Mouse (Mus musculus): ENCODE results near the gene Capn8. TPM values are rescaled to one million over a fixed set of nuclear protein-coding genes. Genes with fewer than 3 reads are reported as not detected.

Capn8 gene
- not detected in 2 replicates for total RNA-seq (2014; fragmentation: Nextera tagmentation)
- total RNA-seq (2017): not detected in 2 replicates

- peak; percentile 25; the same call in 1 of the 2 replicates for ATAC-seq (replicated peaks; ENCODE audit: poor library complexity, severe bottlenecking)
Observed at GRCm38 (mm10) chr1:182564408-182565120, at the start of gene Capn8. TSS of gene Capn8 (plus strand) at chr1:182565007.

DNA sequence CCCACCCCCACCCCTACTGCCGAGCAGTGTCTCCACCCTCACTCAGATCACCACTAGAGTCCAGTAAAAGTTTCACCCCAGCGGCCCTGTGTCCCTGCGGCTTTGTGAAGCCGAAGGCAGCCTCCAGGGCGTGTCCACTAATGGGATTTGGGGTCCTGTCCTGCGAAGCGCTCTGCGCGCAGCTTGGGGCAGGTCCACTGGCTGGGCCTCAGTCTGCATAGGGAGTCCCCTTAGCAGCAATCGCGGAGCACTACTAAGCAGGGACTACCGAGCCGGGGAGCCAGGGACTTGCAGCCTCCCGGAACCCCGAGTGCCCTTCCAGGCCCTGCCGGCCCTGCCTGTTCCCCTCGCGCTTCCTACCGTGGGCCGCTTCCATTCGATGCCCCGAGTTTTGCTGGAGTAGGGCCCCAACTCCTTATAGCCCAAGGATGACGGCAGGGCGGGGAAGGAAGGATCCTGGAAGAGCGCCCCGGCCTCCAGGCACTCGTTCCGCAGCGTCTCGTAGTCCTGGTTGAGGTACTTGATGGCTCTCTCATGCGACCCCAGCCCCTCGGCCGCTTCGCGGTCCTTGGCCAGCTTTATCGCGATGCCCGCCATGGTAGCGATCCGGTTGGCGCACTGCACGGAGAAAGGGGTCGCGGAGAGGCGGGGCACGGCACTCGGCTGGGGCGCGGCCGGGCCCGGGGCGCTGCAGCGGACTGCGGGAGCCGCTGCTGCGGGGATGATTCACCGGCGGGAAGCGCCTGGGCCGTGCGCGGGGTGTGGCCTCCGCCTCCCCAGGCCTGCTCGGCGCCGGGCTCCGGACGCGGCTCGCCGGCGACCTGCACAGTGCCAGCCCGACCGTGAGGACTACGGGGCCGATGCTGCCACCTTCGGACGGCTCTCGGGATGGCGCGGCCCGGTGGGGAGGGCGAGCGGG lies 47.8 kb upstream of the Capn8 start, which contains the start of gene Capn2:
TSS of gene Capn2 (minus strand) at position 851 of the 919 bp plus-strand sequence.
- peak; percentile 70 for ATAC-seq (replicated peaks; ENCODE audit: poor library complexity, severe bottlenecking)

DNA sequence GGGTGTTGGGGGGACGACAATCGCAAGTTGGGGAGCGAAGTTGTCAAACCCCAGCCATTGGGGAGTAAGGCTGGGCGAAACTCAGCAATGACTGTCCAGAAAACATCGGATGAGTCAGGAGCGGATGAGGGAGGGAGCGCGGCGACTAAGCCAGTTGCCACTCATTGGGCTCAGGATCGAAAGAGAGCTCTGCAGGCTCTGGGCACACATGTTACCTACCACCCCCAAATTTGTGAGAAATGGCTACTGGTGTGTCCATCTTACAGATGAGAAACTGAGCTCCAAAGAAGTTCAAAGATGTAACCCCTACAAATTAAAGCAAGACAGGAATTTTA lies 47.2 kb upstream of the Capn8 start:
- ATAC-seq (replicated peaks; ENCODE audit: poor library complexity, severe bottlenecking): no peak

GRCm38 (mm10) chr1:182518143-182518680 lies 46.6 kb upstream of the Capn8 start:
- ATAC-seq (replicated peaks; ENCODE audit: poor library complexity, severe bottlenecking): no peak

- no peak for ATAC-seq (replicated peaks; ENCODE audit: poor library complexity, severe bottlenecking)
Observed at GRCm38 (mm10) chr1:182518811-182519210, 46.0 kb upstream of the Capn8 start.

DNA sequence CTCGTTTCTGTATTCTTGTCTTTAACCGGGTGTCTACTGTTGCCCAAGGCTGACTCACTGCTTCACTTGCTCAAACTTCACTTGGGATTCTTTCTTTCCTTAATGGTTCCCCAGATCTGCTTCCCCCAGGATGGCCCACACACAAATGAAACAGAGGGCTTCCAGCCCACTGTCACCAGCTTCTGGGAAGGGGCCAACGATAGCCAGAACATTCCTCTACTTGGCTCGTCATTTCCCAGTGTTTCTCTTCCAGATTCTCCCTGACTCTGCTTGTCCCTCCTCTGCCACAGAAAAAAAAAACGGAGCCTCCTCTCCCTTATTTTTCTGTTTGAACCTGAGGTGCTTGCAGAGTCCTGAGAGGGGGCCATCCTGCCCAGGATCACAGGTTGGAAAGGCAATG lies 45.5 kb upstream of the Capn8 start:
- ATAC-seq (replicated peaks; ENCODE audit: poor library complexity, severe bottlenecking): no peak

DNA sequence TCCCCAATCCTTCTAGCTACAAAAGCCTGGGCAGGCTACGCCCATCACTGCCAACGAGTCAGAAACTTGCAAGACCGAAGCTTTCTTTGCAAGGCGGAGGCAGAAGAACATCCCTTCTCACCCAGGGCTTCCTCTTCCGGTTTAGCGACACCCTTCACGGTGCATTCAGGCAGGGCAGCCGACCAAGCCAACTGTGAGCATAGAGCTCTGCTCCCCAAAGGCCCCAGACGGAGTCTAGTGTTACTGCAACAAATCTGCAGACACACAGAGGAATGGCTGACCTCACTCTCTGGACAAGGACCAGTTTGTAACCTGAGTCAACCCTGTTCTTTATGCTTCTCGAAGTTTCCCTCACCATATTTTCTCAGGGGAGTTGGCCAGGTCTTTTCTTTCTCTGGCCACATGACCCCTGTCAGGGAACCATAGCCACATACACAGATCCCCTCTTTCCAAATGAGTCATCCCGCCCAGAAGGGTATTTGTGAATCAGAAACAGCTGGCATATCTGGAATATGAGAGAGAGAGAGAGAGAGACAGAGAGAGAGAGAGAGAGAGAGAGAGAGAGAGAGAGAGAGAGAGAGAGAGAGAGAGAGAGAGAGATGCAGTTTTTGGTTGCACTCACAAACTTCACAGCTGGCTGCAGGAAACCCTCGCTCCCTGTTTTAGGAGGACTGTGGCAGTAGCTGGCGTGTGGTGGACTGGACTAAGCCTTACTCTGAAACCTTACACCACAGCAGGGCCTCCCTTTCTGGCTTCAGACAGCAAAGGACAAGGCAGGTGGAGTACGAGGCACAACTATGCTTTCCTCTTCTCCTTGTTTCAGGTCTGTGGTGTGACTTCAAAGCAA lies 44.5 kb upstream of the Capn8 start:
- ATAC-seq (replicated peaks; ENCODE audit: poor library complexity, severe bottlenecking): peak; percentile 49

GRCm38 (mm10) chr1:182520938-182521500 lies 43.8 kb upstream of the Capn8 start:
- ATAC-seq (replicated peaks; ENCODE audit: poor library complexity, severe bottlenecking): no peak

- no peak for ATAC-seq (replicated peaks; ENCODE audit: poor library complexity, severe bottlenecking)
Observed at GRCm38 (mm10) chr1:182522961-182523360, 41.8 kb upstream of the Capn8 start.

- no peak for ATAC-seq (replicated peaks; ENCODE audit: poor library complexity, severe bottlenecking)
Observed at GRCm38 (mm10) chr1:182523692-182524091, 41.1 kb upstream of the Capn8 start.

DNA sequence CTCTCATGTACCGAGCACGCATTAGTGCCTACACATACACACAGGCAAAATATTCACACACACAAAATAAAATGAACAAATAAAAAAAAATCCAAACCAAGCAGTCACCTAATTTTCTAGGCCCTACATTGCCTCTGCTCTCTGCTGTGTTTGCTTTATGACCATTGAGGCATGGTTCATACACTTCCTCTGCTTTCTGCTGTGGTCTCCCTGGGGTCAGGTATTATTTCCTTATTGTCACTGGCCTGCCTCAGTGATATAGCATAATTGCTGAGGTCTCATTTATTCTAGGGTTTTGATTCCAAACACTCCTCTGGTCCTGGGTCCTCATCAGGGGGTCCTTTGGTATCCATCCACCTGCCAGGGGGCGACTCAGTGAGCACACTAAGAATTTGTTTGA lies 39.2 kb upstream of the Capn8 start:
- ATAC-seq (replicated peaks; ENCODE audit: poor library complexity, severe bottlenecking): no peak

GRCm38 (mm10) chr1:182527261-182527766 lies 37.5 kb upstream of the Capn8 start:
- no peak for ATAC-seq (replicated peaks; ENCODE audit: poor library complexity, severe bottlenecking)

DNA sequence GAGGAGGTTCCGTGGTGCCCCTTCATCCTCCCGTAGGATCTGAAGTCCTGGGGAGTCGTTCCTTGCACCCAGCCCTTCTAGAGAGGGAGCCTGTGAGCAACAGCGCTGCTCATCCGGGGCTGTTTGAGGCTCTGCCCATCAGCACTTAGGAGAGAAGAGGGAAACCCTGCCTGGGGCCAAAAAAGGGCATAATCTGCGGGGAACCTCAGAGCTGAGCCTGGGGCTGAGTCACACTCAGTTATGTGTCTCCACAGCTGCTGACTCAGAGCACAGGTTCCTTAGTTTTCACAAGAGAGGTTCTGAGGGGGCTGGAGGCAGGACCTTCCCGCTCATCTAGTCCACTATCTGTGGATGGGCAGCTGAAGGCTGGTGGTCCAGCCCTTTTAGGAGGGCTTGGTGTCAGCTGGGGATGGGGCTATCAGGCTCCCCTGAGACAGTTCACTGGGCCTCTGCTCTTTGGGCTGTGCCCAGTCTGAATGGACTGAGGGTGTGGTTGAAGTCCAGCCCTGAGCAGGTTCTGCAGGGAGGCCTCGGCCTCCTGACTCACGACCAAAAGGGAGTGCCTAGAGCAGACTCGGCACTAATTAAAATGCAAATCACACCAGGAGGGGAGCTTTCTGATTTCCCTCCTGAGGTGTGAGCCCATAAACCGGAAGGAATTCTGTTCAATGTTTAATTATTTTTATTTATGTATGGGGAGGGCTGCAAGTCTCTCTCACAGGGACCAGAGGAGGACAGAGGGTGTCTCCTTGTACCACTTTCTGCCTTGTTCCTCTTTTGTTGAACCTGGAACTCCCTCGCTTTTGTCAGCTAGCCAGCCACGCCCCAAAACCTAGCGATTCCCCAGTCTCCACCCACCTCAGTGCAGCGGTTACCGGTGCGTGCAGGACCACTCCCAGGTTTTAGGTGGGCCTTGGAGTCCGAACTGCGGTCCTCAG lies 36.6 kb upstream of the Capn8 start:
- ATAC-seq (replicated peaks; ENCODE audit: poor library complexity, severe bottlenecking): peak; percentile 89

DNA sequence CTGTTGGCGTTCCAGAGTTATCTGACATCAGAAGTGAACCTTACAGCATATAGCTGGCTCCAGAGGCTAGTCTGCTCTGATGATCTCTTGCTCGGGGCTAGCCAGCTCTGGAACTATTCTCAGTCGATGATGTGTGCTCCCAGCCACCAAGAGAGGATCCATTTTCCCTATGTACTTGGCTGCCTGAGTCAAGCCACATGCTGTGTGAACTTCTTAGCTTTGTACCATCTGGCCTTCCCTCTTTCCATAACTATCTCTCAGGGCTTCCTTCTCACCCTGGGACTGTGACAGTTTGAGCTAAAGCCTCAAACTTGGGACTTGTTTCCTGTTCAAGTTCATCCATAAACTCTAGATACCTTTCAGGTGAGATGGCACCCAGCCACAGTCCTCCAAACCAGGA lies 31.2 kb upstream of the Capn8 start:
- ATAC-seq (replicated peaks; ENCODE audit: poor library complexity, severe bottlenecking): no peak

GRCm38 (mm10) chr1:182535080-182535481 lies 29.7 kb upstream of the Capn8 start:
- no peak for ATAC-seq (replicated peaks; ENCODE audit: poor library complexity, severe bottlenecking)

DNA sequence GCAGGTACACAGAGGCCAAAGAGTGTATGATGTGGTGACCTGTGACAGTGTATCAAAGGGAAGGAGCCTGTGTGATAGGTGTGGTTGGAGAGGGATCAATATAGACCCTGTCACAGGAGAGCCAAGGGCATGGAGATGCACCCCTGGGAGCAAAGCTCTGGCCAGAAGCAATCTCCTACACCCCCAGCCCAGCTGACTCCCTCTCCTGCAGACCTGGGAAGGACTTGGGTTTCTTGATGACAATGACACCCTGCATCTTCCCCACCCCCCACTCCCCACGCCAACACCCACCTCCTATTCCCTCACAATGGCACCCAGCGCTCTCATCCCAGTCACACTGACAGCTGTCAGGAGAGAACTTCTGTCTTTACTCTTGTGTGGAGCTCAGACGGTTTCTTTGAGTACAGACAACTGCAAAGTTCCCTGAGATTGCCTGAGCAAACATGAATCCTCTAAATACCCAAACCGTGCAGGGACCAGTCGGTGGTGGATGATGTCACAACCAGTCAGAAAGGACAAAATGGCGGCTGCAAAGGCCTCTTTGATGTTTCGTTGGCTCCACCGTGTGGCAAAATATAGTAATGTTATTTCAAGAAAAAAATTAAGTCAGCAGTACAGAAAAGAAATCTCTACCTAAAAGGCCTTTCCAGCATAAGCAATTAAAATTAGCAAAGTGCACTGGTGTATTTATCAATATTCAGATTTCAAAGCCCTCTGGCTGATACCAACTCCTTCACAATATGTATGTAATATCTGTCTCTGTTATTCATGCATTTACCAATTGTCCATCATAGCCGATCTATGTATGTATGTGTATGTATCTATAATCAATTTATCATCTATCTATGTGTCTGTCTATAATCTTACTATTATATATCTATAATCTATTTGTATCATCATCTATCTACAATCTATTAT lies 25.5 kb upstream of the Capn8 start:
- ATAC-seq (replicated peaks; ENCODE audit: poor library complexity, severe bottlenecking): peak; percentile 73

DNA sequence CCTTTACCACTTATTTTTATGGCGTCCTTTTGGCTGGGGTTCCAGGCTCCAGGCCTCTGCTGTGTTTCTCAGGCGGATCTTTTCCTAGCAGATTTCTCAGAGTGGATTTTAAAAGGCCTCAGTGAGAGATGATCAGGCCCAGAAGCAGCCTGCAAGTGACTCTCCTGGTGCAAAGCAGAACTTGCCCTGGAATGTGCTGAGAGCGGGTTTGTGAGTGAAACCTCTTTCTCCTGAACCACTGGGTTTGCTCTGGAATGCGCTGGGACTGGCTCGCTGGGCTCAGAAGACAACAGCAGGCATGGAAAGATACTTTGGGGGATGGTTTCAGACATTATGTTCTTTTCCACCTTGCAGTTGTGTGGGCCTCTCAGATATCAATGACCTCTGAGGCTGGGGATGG lies 22.7 kb upstream of the Capn8 start:
- no peak for ATAC-seq (replicated peaks; ENCODE audit: poor library complexity, severe bottlenecking)

GRCm38 (mm10) chr1:182543136-182543535 lies 21.7 kb upstream of the Capn8 start:
- ATAC-seq (replicated peaks; ENCODE audit: poor library complexity, severe bottlenecking): peak; percentile 84

Measured in granulocyte monocyte progenitor cell, adult 5-6 weeks (primary cell).